Mouse (Mus musculus) midbrain, embryonic 13.5 days (tissue): ENCODE measurements around the gene Hebp1. TPM values are rescaled to one million over a fixed set of nuclear protein-coding genes. Genes with fewer than 3 reads are reported as not detected.

Experiments used
- ATAC-seq: fragments of 200-750 bp; cut with Nextera tagmentation; 2 replicates; pipeline ENCODE4 v1.8.0; 2017; ENCODE audit warnings: mild to moderate bottlenecking, moderate TSS enrichment, moderate library complexity
- H3K27ac ChIP-seq: fragments of 300-500 bp; sonication (generic); 2 replicates; pipeline ENCODE4 v1.5.1; 2015; ENCODE audit warnings: inconsistent platforms, mild to moderate bottlenecking, moderate library complexity
- H3K27me3 ChIP-seq: fragments of 300-500 bp; sonication (generic); 2 replicates; pipeline ENCODE4 v1.6.1; 2015; ENCODE audit warnings: mild to moderate bottlenecking, inconsistent platforms
- H3K36me3 ChIP-seq: fragments of 300-500 bp; sonication (generic); 2 replicates; pipeline ENCODE4 v1.6.1; 2015; ENCODE audit warnings: mild to moderate bottlenecking, inconsistent platforms
- H3K4me1 ChIP-seq: fragments of 300-500 bp; sonication (generic); replicated peaks from 2 replicates; pipeline ENCODE4 v1.6.1; 2015; ENCODE audit warnings: inconsistent platforms
- H3K4me2 ChIP-seq: fragments of 300-500 bp; sonication (generic); replicated peaks from 2 replicates; pipeline ENCODE4 v1.6.1; 2015; ENCODE audit warnings: moderate library complexity, mild to moderate bottlenecking, inconsistent platforms
- H3K4me3 ChIP-seq: fragments of 300-500 bp; sonication (generic); replicated peaks from 2 replicates; pipeline ENCODE4 v1.5.1; 2015; ENCODE audit warnings: mild to moderate bottlenecking, inconsistent platforms
- H3K9ac ChIP-seq: fragments of 300-500 bp; sonication (generic); replicated peaks from 2 replicates; pipeline ENCODE4 v1.6.1; 2015; ENCODE audit warnings: mild to moderate bottlenecking, inconsistent platforms
- H3K9me3 ChIP-seq: fragments of 300-500 bp; sonication (generic); 2 replicates; pipeline ENCODE4 v1.6.1; 2016; ENCODE audit warnings: mild to moderate bottlenecking, inconsistent platforms
- WGBS: fragments of 180-500 bp; shearing (Covaris S2); methylation state at CpG from one replicate; pipeline ENCODE4 v1.1.7; 2015; 5-methylcytosine and 5-hydroxymethylcytosine counted together
- polyA plus RNA-seq: library from polyadenylated mRNA; unstranded; fragments of >200 nt; fragmentation: Nextera tagmentation; extraction: Ambion mirVana; gene quantifications from 2 replicates; pipeline ENCODE4 v1.2.1, GENCODE M21; 2015

Gene Hebp1
- polyA plus RNA-seq, 1 experiment from 2014 or later, result 3.4 TPM

- H3K9me3 ChIP-seq, result no peaks in the 10 kb centered on the region
- 89% methylated on average over 3 of the region's 3 CpGs for whole genome bisulfite sequencing
- H3K4me3 ChIP-seq, result no peak overlapping the region
- no peak overlapping the region for H3K4me2 ChIP-seq
- no peaks in the 10 kb centered on the region for H3K36me3 ChIP-seq
- no peak overlapping the region for H3K27ac ChIP-seq
- H3K27me3 ChIP-seq, result peaks cover 23% of the 10 kb centered on the region
- ATAC-seq, result no peak
- no peak overlapping the region for H3K9ac ChIP-seq
- H3K4me1 ChIP-seq, result peaks cover 10% of the 10 kb centered on the region
These were observed 28.6 kb downstream of the Hebp1 start for GRCm38 (mm10) chr6:135169246-135169645.

- no peak; the same call in 1 of the 2 replicates for ATAC-seq
These were observed 29.4 kb downstream of the Hebp1 start for GRCm38 (mm10) chr6:135168471-135168870.

GRCm38 (mm10) chr6:135167380-135168311 is 30.2 kb downstream of the Hebp1 start:
- Histone ChIP-seq H3K4me1 (peaks cover 10% of the 10 kb centered on the region), H3K9me3 (no peaks in the 10 kb centered on the region), H3K4me3 (peak overlapping the region; percentile 51), H3K4me2 (peak overlapping the region; percentile 84), H3K27me3 (peaks cover 23% of the 10 kb centered on the region), H3K9ac (peak overlapping the region; percentile 66), H3K36me3 (no peaks in the 10 kb centered on the region), H3K27ac (no peak overlapping the region)
- WGBS, result 5% methylated on average over 46 of the region's 46 CpGs
- ATAC-seq, result peak; percentile 92

More at GRCm38 (mm10) chr6:135168471-135168870, 29.4 kb downstream of the Hebp1 start:
- peak overlapping the region; percentile 84 for H3K4me2 ChIP-seq
- peak overlapping the region; percentile 51 for H3K4me3 ChIP-seq
- peaks cover 23% of the 10 kb centered on the region for H3K27me3 ChIP-seq
- no peaks in the 10 kb centered on the region for H3K36me3 ChIP-seq
- no peak overlapping the region for H3K27ac ChIP-seq
- 76% methylated on average over 6 of the region's 6 CpGs for WGBS
- H3K9ac ChIP-seq, result peak overlapping the region; percentile 66
- H3K4me1 ChIP-seq, result peaks cover 10% of the 10 kb centered on the region
- H3K9me3 ChIP-seq, result no peaks in the 10 kb centered on the region

DNA sequence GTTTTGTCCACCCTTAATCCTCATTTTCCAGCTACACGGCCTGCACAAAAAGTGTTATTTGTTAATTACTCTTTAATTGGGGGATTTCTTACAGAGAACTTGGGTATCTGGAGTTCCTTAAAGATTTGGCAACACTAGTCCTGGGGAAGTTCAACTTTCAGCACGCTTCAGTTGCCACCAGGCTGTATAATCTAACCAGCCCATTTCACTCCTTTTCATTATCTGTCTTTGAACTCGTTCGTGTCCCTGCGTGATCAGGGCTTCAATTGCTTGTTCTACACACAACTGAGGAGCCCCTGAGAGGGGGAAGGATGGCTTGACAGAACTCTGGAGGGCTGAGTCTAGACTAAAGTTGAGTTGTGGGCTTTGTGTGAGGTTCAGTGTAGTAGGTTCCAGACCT is 31.1 kb downstream of the Hebp1 start:
- Histone ChIP-seq H3K9ac (no peak overlapping the region), H3K27me3 (peaks cover 23% of the 10 kb centered on the region), H3K4me3 (no peak overlapping the region), H3K9me3 (no peaks in the 10 kb centered on the region), H3K4me2 (no peak overlapping the region), H3K36me3 (no peaks in the 10 kb centered on the region), H3K27ac (no peak overlapping the region), H3K4me1 (peaks cover 10% of the 10 kb centered on the region)
- no peak for ATAC-seq
- WGBS, result 42% methylated on average over 5 of the region's 5 CpGs

- WGBS, result 89% methylated on average over 3 of the region's 3 CpGs
- Histone ChIP-seq H3K27me3 (peaks cover 23% of the 10 kb centered on the region), H3K9me3 (no peaks in the 10 kb centered on the region), H3K4me3 (no peak overlapping the region), H3K4me2 (no peak overlapping the region), H3K36me3 (no peaks in the 10 kb centered on the region), H3K4me1 (peaks cover 10% of the 10 kb centered on the region), H3K9ac (no peak overlapping the region), H3K27ac (no peak overlapping the region)
- ATAC-seq, result no peak
These were observed 31.6 kb downstream of the Hebp1 start for GRCm38 (mm10) chr6:135166262-135166661.

- Histone ChIP-seq H3K9me3 (no peaks in the 10 kb centered on the region), H3K27ac (no peak overlapping the region), H3K4me2 (no peak overlapping the region), H3K9ac (no peak overlapping the region), H3K4me1 (peaks cover 10% of the 10 kb centered on the region), H3K4me3 (no peak overlapping the region), H3K36me3 (no peaks in the 10 kb centered on the region), H3K27me3 (peaks cover 23% of the 10 kb centered on the region)
- ATAC-seq, result no peak
- WGBS, result 88% methylated on average over 2 of the region's 2 CpGs
These were observed 32.1 kb downstream of the Hebp1 start for GRCm38 (mm10) chr6:135165706-135166105.

DNA sequence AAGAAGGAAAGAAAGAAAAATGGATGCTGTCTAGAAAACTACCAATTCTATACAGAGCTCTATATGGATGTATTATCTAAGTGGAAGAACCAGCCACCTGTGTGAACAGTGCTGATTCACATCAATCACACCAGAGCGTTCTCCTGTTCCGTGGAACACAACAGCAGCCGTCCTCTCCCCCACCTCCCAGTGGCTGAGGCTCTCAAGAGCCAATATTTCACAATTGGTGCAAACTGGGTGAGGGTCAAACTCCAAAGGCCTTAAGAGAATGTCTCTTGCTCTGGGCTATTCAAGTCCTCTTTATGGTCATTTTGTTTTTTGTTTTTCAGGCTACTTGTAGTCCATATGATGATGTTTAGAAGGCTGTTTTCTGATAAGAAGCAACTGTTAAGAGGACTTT is 32.6 kb downstream of the Hebp1 start:
- Histone ChIP-seq H3K4me3 (no peak overlapping the region), H3K27me3 (peaks cover 23% of the 10 kb centered on the region), H3K9me3 (no peaks in the 10 kb centered on the region), H3K4me2 (no peak overlapping the region), H3K4me1 (peaks cover 10% of the 10 kb centered on the region), H3K36me3 (no peaks in the 10 kb centered on the region), H3K27ac (no peak overlapping the region), H3K9ac (no peak overlapping the region)
- ATAC-seq, result no peak
- 89% methylated on average over 3 of the region's 3 CpGs for WGBS

GRCm38 (mm10) chr6:135162861-135163260 is 35.0 kb downstream of the Hebp1 start:
- ATAC-seq, result no peak
- H3K27me3 ChIP-seq, result peaks cover 21% of the 10 kb centered on the region
- H3K4me3 ChIP-seq, result no peak overlapping the region
- H3K9me3 ChIP-seq, result no peaks in the 10 kb centered on the region
- H3K4me1 ChIP-seq, result peaks cover 4% of the 10 kb centered on the region
- 85% methylated on average over 4 of the region's 4 CpGs for WGBS
- no peak overlapping the region for H3K4me2 ChIP-seq
- no peak overlapping the region for H3K9ac ChIP-seq
- H3K36me3 ChIP-seq, result no peaks in the 10 kb centered on the region
- no peak overlapping the region for H3K27ac ChIP-seq

DNA sequence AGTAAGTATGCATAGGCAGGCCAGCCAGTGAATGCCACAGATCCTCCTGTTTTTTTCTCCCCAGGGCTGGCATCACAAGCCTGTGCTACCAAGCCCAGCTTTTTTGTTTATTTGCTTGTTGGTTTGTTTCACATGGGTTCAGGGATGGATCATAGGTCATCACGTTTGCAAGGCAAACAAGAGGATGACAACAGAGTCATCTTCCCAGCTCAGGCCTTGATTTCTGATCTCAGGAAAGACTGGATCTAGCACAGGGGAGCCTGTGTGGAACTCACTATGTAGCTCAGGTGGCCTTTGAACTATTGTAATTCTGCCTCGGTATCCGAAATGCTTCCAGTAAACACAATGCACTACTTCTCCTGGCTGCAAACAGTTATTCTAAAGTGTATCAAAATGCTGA is 35.5 kb downstream of the Hebp1 start:
- Histone ChIP-seq H3K9me3 (no peaks in the 10 kb centered on the region), H3K9ac (no peak overlapping the region), H3K4me3 (no peak overlapping the region), H3K27ac (no peak overlapping the region), H3K4me1 (no peaks in the 10 kb centered on the region), H3K27me3 (peaks cover 16% of the 10 kb centered on the region), H3K4me2 (no peak overlapping the region), H3K36me3 (no peaks in the 10 kb centered on the region)
- 91% methylated on average over 3 of the region's 3 CpGs for WGBS
- ATAC-seq, result no peak

DNA sequence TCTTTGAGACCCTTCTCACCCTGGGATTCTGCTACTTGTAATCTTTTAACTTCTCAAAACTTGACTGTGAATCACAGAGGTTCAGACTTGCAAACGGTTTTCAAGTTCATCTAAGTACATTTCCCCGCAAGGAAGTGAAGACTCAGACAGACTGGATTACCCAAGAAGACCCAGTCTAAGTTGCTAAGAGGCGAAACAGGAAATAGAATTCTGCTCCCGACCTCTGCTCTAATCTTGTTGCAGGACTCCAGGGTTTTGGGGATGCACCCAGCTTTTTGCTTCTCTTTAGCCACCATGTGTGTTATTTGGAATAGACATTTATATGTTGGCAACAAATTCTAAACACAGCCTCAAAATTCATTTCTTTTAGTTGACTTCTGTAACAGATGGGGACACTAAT is 36.5 kb downstream of the Hebp1 start:
- ATAC-seq, result no peak
- H3K4me3 ChIP-seq, result no peak overlapping the region
- H3K4me1 ChIP-seq, result no peaks in the 10 kb centered on the region
- H3K27ac ChIP-seq, result no peak overlapping the region
- H3K4me2 ChIP-seq, result no peak overlapping the region
- H3K9ac ChIP-seq, result no peak overlapping the region
- 78% methylated on average over 4 of the region's 4 CpGs for WGBS
- H3K36me3 ChIP-seq, result no peaks in the 10 kb centered on the region
- H3K27me3 ChIP-seq, result peaks cover 8% of the 10 kb centered on the region; the same call in 1 of the 2 replicates
- no peaks in the 10 kb centered on the region for H3K9me3 ChIP-seq

DNA sequence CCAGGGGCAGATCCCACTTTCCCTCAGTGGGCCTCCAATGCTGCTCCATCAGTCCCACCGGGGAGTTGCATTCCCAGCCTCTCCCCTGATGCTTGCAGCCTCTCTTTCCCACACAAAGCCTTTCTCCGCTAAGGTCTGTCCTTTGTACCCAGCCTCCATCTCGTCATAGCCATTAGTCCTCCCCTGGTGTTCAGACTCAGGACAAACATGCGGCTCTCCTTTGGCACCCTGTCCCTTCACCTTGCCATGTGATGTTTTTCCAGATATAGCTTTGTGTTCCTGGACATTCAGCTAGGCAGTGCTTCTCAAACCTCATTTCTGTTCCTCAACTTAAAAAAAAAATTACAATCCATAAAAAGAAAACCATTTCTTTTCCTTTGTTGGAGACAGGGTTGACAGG is 39.3 kb downstream of the Hebp1 start:
- Histone ChIP-seq H3K9me3 (no peaks in the 10 kb centered on the region), H3K4me1 (no peaks in the 10 kb centered on the region), H3K36me3 (no peaks in the 10 kb centered on the region), H3K4me3 (no peak overlapping the region), H3K9ac (no peak overlapping the region), H3K27ac (no peak overlapping the region), H3K4me2 (no peak overlapping the region), H3K27me3 (no peaks in the 10 kb centered on the region)
- 30% methylated on average over 4 of the region's 4 CpGs for WGBS
- no peak for ATAC-seq

- no peak overlapping the region for H3K4me2 ChIP-seq
- no peaks in the 10 kb centered on the region for H3K4me1 ChIP-seq
- H3K9me3 ChIP-seq, result no peaks in the 10 kb centered on the region
- no peak overlapping the region for H3K9ac ChIP-seq
- H3K27ac ChIP-seq, result no peak overlapping the region
- 88% methylated on average over 4 of the region's 4 CpGs for WGBS
- ATAC-seq, result no peak
- no peaks in the 10 kb centered on the region for H3K36me3 ChIP-seq
- no peaks in the 10 kb centered on the region for H3K27me3 ChIP-seq
- H3K4me3 ChIP-seq, result no peak overlapping the region
These were observed 40.3 kb downstream of the Hebp1 start for GRCm38 (mm10) chr6:135157496-135157895.
